Mouse (Mus musculus) myocyte (in vitro differentiated cells): ENCODE measurements around the gene Usp6nl. TPM values are rescaled to one million over a fixed set of nuclear protein-coding genes. Genes with fewer than 3 reads are reported as not detected.

Source experiments
- H3K27me3 ChIP-seq: one replicate; pipeline ENCODE4 v1.6.1; 2011; ENCODE audit not compliant: control insufficient read depth, insufficient read depth, insufficient read length
- H3K36me3 ChIP-seq: one replicate; pipeline ENCODE4 v1.6.1; 2011; ENCODE audit not compliant: control insufficient read depth, insufficient read depth
- H3K4me2 ChIP-seq: one replicate; pipeline ENCODE4 v1.6.1; 2011; ENCODE audit warnings: low read depth, control low read depth
- H3K4me3 ChIP-seq: one replicate; pipeline ENCODE4 v1.5.1; 2011; ENCODE audit warnings: mild to moderate bottlenecking, control low read depth, moderate library complexity
- H3K79me2 ChIP-seq: one replicate; pipeline ENCODE4 v1.6.1; 2011; ENCODE audit not compliant: control insufficient read depth, insufficient read depth
- H3ac ChIP-seq: one replicate; pipeline ENCODE4 v1.6.1; 2011; ENCODE audit not compliant: control insufficient read depth, insufficient read length
- CEBPB ChIP-seq: IDR thresholded peaks from 2 replicates; pipeline ENCODE4 v1.6.1; 2011; ENCODE audit warnings: mild to moderate bottlenecking, moderate library complexity; ENCODE audit not compliant: poor library complexity, insufficient read depth, severe bottlenecking
- E2F4 ChIP-seq: IDR thresholded peaks from one replicate; pipeline ENCODE4 v1.6.1; 2011; ENCODE audit warnings: mild to moderate bottlenecking, control low read depth, moderate library complexity; ENCODE audit not compliant: insufficient read depth
- MAX ChIP-seq: IDR thresholded peaks from one replicate; pipeline ENCODE4 v1.6.1; 2011; ENCODE audit warnings: low read depth, mild to moderate bottlenecking, control low read depth
- MYOD1 ChIP-seq, 3 experiments: IDR thresholded peaks; one replicate each; pipeline ENCODE4 v1.6.1; 2011; ENCODE audit warnings: control low read depth in 2 of 3, low read depth in 2 of 3, mild to moderate bottlenecking in 2 of 3, moderate library complexity in 1 of 3; ENCODE audit not compliant: insufficient read length in 2 of 3, control insufficient read depth in 1 of 3
- MYOG ChIP-seq, 3 experiments: IDR thresholded peaks; one replicate each; pipeline ENCODE4 v1.6.1; 2011; ENCODE audit warnings: control low read depth in 2 of 3, low read depth in 2 of 3, mild to moderate bottlenecking in 2 of 3; ENCODE audit not compliant: insufficient read length in 2 of 3, control insufficient read depth in 1 of 3, insufficient read depth in 1 of 3
- POLR2A ChIP-seq: IDR thresholded peaks from one replicate; pipeline ENCODE4 v1.6.1; 2011; ENCODE audit warnings: low read depth, mild to moderate bottlenecking, control low read depth, moderate library complexity; ENCODE audit not compliant: insufficient read length
- POLR2AphosphoS2 ChIP-seq: IDR thresholded peaks from one replicate; pipeline ENCODE4 v1.6.1; 2011; ENCODE audit warnings: low read depth, control low read depth; ENCODE audit not compliant: insufficient read length
- REST ChIP-seq: IDR thresholded peaks from one replicate; pipeline ENCODE4 v1.6.1; 2011; ENCODE audit warnings: mild to moderate bottlenecking, control low read depth, moderate library complexity; ENCODE audit not compliant: insufficient read depth, insufficient read length
- SRF ChIP-seq: IDR thresholded peaks from one replicate; pipeline ENCODE4 v1.6.1; 2011; ENCODE audit warnings: low read depth; ENCODE audit not compliant: control insufficient read depth, insufficient read length
- TCF12 ChIP-seq: IDR thresholded peaks from one replicate; pipeline ENCODE4 v1.6.1; 2011; ENCODE audit warnings: mild to moderate bottlenecking, control low read depth; ENCODE audit not compliant: poor library complexity, insufficient read depth, severe bottlenecking
- TCF3 ChIP-seq: IDR thresholded peaks from one replicate; pipeline ENCODE4 v1.6.1; 2011; ENCODE audit warnings: low read depth, control low read depth; ENCODE audit not compliant: insufficient read length
- USF1 ChIP-seq: IDR thresholded peaks from one replicate; pipeline ENCODE4 v1.6.1; 2011; ENCODE audit warnings: low read depth, mild to moderate bottlenecking, control low read depth, moderate library complexity
- polyA plus RNA-seq: library from polyadenylated mRNA; unstranded; fragments of >200 nt; fragmentation: generic; extraction: Trizol; gene quantifications from one replicate; pipeline ENCODE4 v1.2.1, GENCODE M21; 2012; ENCODE audit warnings: missing spikeins

The Usp6nl gene
- polyA plus RNA-seq, 1 experiment: 7.6 TPM

DNA sequence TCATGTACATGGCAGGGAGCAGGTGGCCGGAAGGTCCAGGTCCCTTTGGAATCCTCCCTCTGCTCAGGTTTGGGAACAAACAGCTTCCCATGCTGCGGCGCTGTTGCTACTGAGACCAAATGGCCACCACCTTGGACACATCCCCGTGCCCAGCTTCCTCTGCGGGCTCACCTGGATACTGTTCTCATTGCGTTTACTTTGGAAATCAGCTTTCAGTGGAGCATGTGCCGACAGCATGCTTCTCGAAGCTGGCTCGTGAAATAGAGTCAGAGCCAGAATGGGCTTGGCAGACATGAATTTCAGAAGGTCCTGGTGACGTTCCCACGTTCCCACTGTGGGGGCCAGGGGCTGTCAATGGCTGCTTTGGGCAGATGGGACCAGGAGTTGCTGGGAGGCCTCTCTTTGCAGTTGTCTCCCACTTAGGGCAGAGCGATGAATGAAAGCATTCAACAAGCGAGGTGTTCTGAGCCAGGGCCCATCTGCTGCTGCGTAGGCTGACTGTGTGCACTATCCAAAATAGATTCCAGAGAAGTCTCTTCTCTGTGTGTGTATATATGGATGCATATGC is 166.1 kb downstream of the Usp6nl start:
- no peak overlapping the region for H3K4me3 ChIP-seq
- no peaks in the 10 kb centered on the region for H3K79me2 ChIP-seq
- H3K27me3 ChIP-seq: peaks cover 7% of the 10 kb centered on the region
- no peak overlapping the region for H3K4me2 ChIP-seq
- no peaks in the 10 kb centered on the region for H3K36me3 ChIP-seq
- no peak for TF ChIP-seq TCF12
- no peak overlapping the region for H3ac ChIP-seq

DNA sequence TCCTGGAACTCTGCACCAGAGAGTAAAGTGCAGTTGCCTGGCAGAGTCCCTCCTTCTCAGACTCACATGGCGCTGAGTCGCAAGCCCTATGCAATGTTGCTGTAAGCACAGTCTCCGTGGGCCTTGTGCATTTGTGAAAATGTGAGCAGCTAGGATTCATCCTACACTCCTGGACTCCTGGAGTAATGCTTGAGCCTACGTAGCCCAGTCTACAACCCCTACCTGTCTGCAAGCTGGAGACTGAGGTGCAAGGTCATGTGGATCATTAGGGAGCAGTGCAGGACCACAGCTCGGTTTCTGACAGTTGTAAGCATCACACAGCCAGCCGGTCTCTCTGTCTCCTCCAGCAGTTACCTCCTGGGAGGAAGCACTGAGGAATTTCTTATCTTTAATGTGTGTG is 167.6 kb downstream of the Usp6nl start:
- Histone ChIP-seq H3K27me3 (peaks cover 7% of the 10 kb centered on the region), H3ac (no peak overlapping the region), H3K36me3 (no peaks in the 10 kb centered on the region)

DNA sequence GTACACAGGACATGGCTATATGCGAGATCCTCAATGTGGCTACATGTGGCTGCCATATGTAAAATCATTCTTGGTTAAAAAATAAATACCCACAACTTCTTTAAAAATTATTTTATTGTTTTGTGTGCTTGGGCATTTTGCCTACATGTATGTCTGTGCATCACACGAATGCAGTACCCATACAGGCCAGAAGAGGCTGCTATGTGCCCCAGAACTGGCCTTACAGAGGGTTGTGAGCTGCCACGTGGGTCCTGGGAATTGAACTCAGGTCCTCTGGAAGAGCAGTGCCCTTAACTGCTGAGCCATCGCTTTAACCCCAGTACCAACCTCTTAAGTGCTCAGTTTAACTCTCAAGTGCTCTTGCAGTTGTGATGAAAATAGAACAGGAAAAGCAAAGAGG is 168.4 kb downstream of the Usp6nl start:
- Histone ChIP-seq H3ac (no peak overlapping the region), H3K27me3 (peaks cover 7% of the 10 kb centered on the region), H3K79me2 (no peaks in the 10 kb centered on the region), H3K36me3 (no peaks in the 10 kb centered on the region), H3K4me3 (no peak overlapping the region), H3K4me2 (no peak overlapping the region)
- TF ChIP-seq USF1 (no peak), TCF12 (no peak), MYOD1 (IDR thresholded peaks at IDR 0.05; ENCODE audit: control insufficient read depth in 1 of 3, insufficient read length in 2 of 3, low read depth in 2 of 3) (no peak), SRF (no peak), MYOG (IDR thresholded peaks at IDR 0.05; ENCODE audit: control insufficient read depth in 1 of 3, insufficient read depth in 1 of 3, insufficient read length in 2 of 3, low read depth in 2 of 3) (no peak), REST (no peak), MAX (no peak), CEBPB (no peak), TCF3 (no peak), POLR2AphosphoS2 (no peak), POLR2A (no peak), E2F4 (no peak)

More for the DNA sequence above, 167.6 kb downstream of the Usp6nl start:
- no peak overlapping the region for H3K4me2 ChIP-seq
- no peak overlapping the region for H3K4me3 ChIP-seq
- TF ChIP-seq USF1 (no peak), E2F4 (no peak), MYOG (IDR thresholded peaks at IDR 0.05; ENCODE audit: control insufficient read depth in 1 of 3, insufficient read depth in 1 of 3, insufficient read length in 2 of 3, low read depth in 2 of 3) (no peak), POLR2AphosphoS2 (no peak), CEBPB (no peak), TCF3 (no peak), MAX (no peak), POLR2A (no peak), TCF12 (no peak), SRF (no peak), REST (no peak), MYOD1 (IDR thresholded peaks at IDR 0.05; ENCODE audit: control insufficient read depth in 1 of 3, insufficient read length in 2 of 3, low read depth in 2 of 3) (no peak)
- H3K79me2 ChIP-seq: no peaks in the 10 kb centered on the region

DNA sequence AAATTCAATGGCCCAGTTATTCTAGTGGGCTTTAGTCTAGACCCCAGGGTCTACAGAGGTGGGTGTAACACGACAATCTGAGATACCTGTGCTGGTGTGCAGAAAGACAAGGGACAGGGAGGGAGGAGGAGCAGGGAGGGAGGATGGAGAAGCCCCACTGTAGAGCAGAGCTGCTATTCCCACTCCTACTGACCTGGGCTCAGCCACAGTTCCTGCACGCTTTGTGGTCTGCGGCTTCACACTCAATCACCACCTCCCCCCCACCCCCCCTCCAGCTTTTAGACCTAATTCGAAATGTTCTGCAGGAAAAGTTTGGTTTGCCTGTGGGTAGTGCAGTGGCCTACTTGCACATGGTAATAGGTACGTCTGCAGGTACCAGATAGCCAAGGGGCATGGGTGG is 171.4 kb downstream of the Usp6nl start:
- Histone ChIP-seq H3K79me2 (no peaks in the 10 kb centered on the region), H3K4me2 (no peak overlapping the region), H3K27me3 (no peaks in the 10 kb centered on the region), H3K4me3 (no peak overlapping the region), H3ac (no peak overlapping the region), H3K36me3 (no peaks in the 10 kb centered on the region)
- TF ChIP-seq REST: no peak
- TF ChIP-seq CEBPB: no peak
- no peak for TF ChIP-seq MYOG (IDR thresholded peaks at IDR 0.05; ENCODE audit: control insufficient read depth in 1 of 3, insufficient read depth in 1 of 3, insufficient read length in 2 of 3, low read depth in 2 of 3)
- no peak for TF ChIP-seq E2F4
- TF ChIP-seq TCF3: no peak
- TF ChIP-seq TCF12: no peak
- TF ChIP-seq MYOD1 (IDR thresholded peaks at IDR 0.05; ENCODE audit: control insufficient read depth in 1 of 3, insufficient read length in 2 of 3, low read depth in 2 of 3): no peak
- no peak for TF ChIP-seq SRF
- TF ChIP-seq POLR2AphosphoS2: no peak
- TF ChIP-seq USF1: no peak
- TF ChIP-seq POLR2A: no peak
- no peak for TF ChIP-seq MAX

Other genes starting within 250 kb of the Usp6nl start
- gene Proser2, start 192.5 kb upstream of the Usp6nl start, polyA plus RNA-seq: 0.94 TPM
- gene Echdc3, start 109.6 kb upstream of the Usp6nl start, polyA plus RNA-seq: 2.3 TPM